Mouse (Mus musculus) ES-E14 (cell line): ENCODE results near the gene Gm16867. TPM values are rescaled to one million over a fixed set of nuclear protein-coding genes. Genes with fewer than 3 reads are reported as not detected.
"Not testable (repeated sequence)": the region's sequence is repeated elsewhere in the genome, so short reads cannot be mapped to it uniquely, and the experiment has no call there.

Experiments used
- DNase-seq: peaks from one replicate; pipeline ENCODE4 v3.0.0-alpha.2; 2013; ENCODE audit warnings: low read depth, low spot score
- H3K27ac ChIP-seq: 2 replicates; pipeline ENCODE4 v1.5.1; 2012; ENCODE audit warnings: low read depth, mild to moderate bottlenecking, low read length, moderate library complexity, mixed read lengths; ENCODE audit not compliant: poor library complexity, insufficient read depth, severe bottlenecking
- H3K36me3 ChIP-seq: 2 replicates; pipeline ENCODE4 v1.6.1; 2012; ENCODE audit warnings: mild to moderate bottlenecking, low read length, moderate library complexity, mixed read lengths; ENCODE audit not compliant: control insufficient read depth, poor library complexity, insufficient read depth, severe bottlenecking
- H3K4me1 ChIP-seq, 2 experiments: fragments of 150-350 bp in 1 of 2; sonication (generic) in 1 of 2; 2 replicates each; pipeline ENCODE4 v1.6.1; 2012; ENCODE audit warnings: low read length in 2 of 2, mild to moderate bottlenecking in 1 of 2, mixed read lengths in 1 of 2; ENCODE audit not compliant: control insufficient read depth in 2 of 2, insufficient read depth in 2 of 2, poor library complexity in 1 of 2
- H3K4me3 ChIP-seq, 2 experiments: fragments of 150-350 bp in 1 of 2; sonication (generic) in 1 of 2; 2 replicates each; pipeline ENCODE4 v1.5.1; 2012; ENCODE audit warnings: low read length in 2 of 2, low read depth in 1 of 2, mild to moderate bottlenecking in 1 of 2, mixed read lengths in 1 of 2; ENCODE audit not compliant: insufficient read depth in 1 of 2, poor library complexity in 1 of 2, severe bottlenecking in 1 of 2
- H3K9ac ChIP-seq: 2 replicates; pipeline ENCODE4 v1.6.1; 2012; ENCODE audit warnings: low read depth, mild to moderate bottlenecking, low read length, mixed read lengths; ENCODE audit not compliant: poor library complexity, insufficient read depth, severe bottlenecking
- H3K9me3 ChIP-seq: fragments of 150-350 bp; sonication (generic); 2 replicates; pipeline ENCODE4 v1.6.1; 2012; ENCODE audit warnings: low read depth, mild to moderate bottlenecking, low read length; ENCODE audit not compliant: control insufficient read depth, insufficient read depth
- in situ Hi-C, 2 experiments: fragments of 600-800 bp; cut with MboI; formaldehyde crosslinking; loops; one replicate each; pipeline ENCODE4 v1.15.1; 2025; ENCODE audit warnings: low sequenced_read_pairs in 2 of 2, inconsistent platforms in 1 of 2; ENCODE audit not compliant: unreplicated experiment in 2 of 2
- total RNA-seq: library from RNA; depleted of rRNA; stranded (reverse); fragments of 300-350 nt; gene quantifications from 2 replicates; pipeline ENCODE4 v1.2.3, GENCODE M21; 2012

Gene Gm16867
- total RNA-seq, 1 experiment, result not detected

DNA sequence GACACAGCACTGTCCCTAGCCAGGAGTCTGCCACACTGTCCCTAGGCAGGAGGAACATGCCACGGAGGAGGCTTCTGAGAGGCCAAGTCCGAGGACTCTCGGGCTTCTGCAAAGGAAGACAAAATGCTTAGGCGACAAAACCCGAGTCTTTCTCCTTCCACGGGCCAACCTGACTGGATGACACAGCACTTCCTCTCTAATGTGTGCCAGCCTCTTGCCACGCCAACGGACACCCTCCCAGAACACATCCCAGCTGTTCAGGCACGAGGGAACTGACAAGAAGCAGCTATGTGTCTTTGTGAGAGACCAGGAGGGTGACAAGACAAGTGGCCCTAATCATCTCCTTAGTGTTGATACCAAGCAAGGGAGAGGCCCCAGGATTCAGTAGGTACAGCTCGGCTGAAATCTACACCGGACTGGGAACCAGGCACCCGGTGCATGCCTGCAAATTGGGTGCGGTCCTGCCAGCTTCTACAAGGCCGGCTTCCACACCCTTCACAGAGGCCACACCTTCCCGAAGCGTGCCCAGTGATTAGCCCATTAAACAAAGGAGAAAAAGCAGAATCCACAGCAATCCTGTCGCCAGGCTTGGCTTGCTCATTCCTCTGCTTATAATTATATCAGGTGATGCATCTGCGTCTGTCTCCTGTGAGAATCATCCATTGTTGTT is 17.6 kb downstream of the Gm16867 start:
- in situ Hi-C loops, H3K9me3 ChIP-seq, H3K36me3 ChIP-seq, H3K27ac ChIP-seq, H3K4me3 ChIP-seq, H3K4me1 ChIP-seq, DNase-seq, H3K9ac ChIP-seq: not testable (repeated sequence)

DNA sequence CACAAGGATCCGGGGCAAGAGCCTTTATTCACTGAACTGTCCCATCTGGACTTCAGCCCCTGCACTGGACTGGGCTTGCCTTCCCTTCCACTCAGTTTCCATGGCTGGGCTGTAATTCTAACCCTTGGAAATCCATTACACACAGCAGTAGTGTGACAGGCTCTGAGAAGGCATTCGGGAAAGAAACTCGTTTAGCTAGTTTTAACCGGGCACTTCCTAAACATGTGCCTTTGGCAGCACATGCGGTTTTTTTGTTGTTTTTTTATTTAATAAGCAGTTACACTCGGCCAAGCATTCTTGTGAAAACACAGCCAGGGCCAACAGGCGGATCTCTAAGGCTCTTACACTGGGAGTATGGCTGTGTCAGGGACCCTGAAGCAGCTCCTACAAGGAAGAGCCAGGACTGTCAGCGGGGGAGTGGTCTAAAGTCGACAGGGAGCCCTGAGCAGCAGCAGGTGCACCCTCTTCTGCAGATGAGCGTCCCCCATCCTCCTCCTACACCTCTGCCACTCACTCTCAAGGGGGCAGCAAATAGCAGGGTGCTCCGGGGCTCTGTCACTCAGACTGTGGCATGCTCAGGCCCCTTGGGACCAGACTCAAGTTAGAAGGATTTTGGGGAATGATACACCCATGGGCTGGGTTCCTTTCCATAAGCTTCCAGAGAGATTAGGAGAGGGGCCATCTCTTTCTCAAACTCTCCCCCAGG is 29.1 kb downstream of the Gm16867 start:
- in situ Hi-C loops, DNase-seq, H3K36me3 ChIP-seq, H3K9me3 ChIP-seq, H3K9ac ChIP-seq, H3K4me1 ChIP-seq, H3K27ac ChIP-seq, H3K4me3 ChIP-seq: not testable (repeated sequence)

DNA sequence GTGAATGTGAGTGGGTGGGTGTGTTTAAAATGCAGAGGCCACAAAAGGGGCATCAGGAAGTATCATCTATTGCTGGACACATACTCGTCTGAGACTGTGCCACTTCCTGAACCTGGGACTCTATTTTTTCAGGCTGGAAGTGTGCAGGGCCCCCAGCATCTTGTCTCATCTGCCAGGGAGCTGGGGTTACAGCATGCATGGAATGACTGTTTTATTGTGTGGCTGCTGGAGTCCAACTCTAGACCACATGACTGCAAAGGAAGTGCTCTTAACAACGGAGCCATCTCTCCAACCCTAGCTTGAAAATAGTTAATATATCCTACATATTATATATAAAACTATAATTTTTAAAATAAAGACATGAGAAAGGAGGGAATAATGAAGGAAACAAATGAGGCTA is 29.8 kb downstream of the Gm16867 start:
- H3K4me1 ChIP-seq, DNase-seq, H3K36me3 ChIP-seq, in situ Hi-C loops, H3K9me3 ChIP-seq, H3K9ac ChIP-seq, H3K27ac ChIP-seq, H3K4me3 ChIP-seq: not testable (repeated sequence)

DNA sequence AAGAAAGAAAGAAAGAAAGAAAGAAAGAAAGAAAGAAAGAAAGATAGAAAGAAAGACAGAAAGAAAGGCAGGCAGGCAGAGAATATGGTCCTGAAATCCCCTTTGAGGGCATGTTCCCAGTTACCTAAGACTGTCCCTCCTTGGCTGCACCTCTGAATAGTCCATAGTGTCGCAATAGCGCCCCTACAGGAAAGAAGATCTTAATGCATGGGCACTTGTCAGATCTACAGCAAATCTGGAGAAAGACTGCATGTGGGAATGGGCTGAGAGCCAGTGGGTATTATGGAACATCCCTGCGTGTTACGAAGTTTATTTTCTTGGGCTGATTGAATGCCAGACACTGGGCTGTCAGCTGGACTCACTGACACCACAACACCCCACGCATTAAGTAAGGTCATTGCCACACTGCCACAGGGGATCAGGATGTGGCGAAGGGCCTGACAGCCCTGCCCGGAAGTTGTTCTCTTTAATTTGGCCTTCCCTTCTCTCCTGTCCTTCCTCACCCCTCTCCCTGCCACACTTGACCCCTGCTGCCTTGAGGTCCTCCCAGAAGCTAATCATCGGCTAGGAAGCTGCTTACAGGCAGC is 32.9 kb downstream of the Gm16867 start:
- in situ Hi-C loops, H3K9me3 ChIP-seq, DNase-seq, H3K4me3 ChIP-seq, H3K27ac ChIP-seq, H3K4me1 ChIP-seq, H3K36me3 ChIP-seq, H3K9ac ChIP-seq: not testable (repeated sequence)

DNA sequence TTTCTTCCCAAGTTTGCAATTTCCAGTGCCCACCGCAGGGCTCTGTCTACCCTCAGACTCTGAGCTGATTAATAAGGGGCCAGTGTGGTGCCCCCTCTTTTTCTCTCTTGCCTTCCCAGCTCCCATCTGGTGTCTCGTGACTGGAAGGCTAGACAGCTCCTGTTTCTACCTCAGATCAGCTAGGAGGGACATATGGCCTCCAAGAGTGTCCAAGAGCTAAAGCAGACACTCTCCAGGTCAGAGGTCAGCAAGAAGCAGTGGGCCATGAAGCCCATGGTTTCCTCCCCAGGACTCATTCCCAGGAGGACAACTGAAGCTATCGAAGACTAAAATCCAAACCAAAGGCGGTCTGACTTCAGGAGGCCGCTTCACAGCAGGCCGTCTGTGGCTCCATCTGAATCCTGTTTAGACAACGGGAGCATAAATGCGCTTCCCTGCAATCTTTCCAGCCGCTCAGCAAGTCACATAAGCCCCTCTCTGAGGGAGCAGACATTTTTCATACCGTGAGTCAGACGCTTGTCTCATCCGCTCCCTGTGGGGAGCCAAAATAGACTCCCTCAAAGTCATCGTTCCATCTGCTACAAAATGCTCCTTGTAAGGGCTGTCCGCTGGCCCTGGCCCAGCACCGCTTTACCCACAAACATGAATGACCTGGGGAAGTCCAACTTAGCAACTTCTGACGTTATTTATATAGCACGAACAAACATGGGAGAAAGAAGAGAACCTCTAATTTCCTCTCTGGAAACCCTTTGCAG is 35.4 kb downstream of the Gm16867 start:
- in situ Hi-C loops, H3K4me1 ChIP-seq, H3K9ac ChIP-seq, H3K36me3 ChIP-seq, DNase-seq, H3K9me3 ChIP-seq, H3K27ac ChIP-seq, H3K4me3 ChIP-seq: not testable (repeated sequence)

DNA sequence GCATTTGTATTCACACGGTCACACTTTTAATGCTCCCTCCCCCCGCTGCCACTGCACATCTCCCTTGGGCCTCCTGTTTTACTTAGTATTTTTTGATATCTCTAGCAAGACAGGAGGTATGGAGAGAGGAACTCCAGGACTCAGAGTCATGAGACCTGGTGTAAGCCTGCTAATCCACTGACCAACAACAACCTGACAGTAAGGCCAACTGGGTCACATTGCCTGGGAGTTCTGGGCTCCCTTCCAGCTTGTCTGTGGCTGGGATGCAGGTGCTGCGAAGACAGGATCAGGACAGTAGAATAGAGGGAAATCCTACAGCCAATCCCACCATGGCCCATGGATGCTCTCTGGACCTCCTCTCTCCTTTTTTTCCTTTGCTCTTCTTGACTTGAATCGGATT is 38.7 kb downstream of the Gm16867 start:
- H3K9ac ChIP-seq, H3K36me3 ChIP-seq, in situ Hi-C loops, H3K4me3 ChIP-seq, H3K4me1 ChIP-seq, DNase-seq, H3K9me3 ChIP-seq, H3K27ac ChIP-seq: not testable (repeated sequence)

DNA sequence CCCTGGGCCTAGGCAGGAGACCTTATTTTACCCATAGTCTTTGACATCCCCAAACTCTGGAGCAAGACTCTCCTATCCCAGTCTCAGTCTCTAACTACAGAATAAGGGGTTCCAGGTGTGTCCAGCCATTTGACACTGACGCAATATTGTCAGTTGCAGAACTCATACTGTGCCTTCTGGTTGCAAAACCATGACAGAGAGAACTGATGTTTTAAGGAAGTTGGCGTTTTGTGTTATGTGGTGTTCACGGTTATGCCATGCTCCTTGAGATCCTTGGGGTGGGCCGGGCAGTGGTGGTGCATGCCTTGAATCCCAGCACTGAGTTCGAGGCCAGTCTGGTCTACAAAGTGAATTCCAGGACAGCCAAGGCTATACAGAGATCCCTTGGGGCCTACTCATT is 45.5 kb downstream of the Gm16867 start:
- H3K27ac ChIP-seq, in situ Hi-C loops, H3K9ac ChIP-seq, DNase-seq, H3K4me3 ChIP-seq, H3K36me3 ChIP-seq, H3K4me1 ChIP-seq, H3K9me3 ChIP-seq: not testable (repeated sequence)

DNA sequence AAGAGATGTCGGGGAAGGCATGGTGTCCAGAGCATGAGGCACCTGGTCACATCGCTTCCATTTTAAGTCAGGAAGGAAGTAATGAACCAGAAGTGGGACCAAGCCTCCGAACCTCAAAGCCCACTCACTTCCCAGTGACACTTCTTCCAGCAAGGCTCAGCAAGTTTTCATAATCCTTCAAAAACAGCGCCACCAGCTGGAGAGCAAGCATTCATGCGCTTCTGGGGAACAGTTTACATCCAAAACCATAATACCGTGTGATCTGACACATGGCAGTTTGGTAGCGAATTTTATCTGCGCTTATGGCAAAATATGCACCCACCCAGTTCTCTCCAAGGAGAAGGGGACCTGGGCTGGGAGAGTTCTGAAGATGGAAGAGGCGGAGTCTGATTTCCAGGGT is 48.5 kb downstream of the Gm16867 start:
- H3K4me3 ChIP-seq, DNase-seq, H3K9me3 ChIP-seq, H3K9ac ChIP-seq, H3K4me1 ChIP-seq, H3K27ac ChIP-seq, H3K36me3 ChIP-seq, in situ Hi-C loops: not testable (repeated sequence)
